Mouse (Mus musculus): ENCODE data around the gene 1190005I06Rik.

- no peak for TF ChIP-seq CTCF (IDR thresholded peaks at IDR 0.05; ENCODE audit: low read depth)
- TF ChIP-seq EP300 (IDR thresholded peaks at IDR 0.05; ENCODE audit: low read depth): no peak
Observed at GRCm38 (mm10) chr8:120565151-120565711, 82.2 kb downstream of the 1190005I06Rik start.

Data from liver, embryonic 14.5 days (tissue).